Mouse (Mus musculus) frontal cortex, adult (tissue): ENCODE measurements around the gene Higd1b.

Experiments
- ATAC-seq: cut with Nextera tagmentation; 2 replicates; pipeline ENCODE4 v1.9.2; 2017; ENCODE audit warnings: mild to moderate bottlenecking, moderate library complexity, mixed read lengths; ENCODE audit not compliant: low TSS enrichment

Higd1b gene

GRCm38 (mm10) chr11:102838126-102838525 lies 2.5 kb downstream of the Higd1b start:
- ATAC-seq, result no peak

- ATAC-seq, result no peak
Observed at GRCm38 (mm10) chr11:102838616-102839150, 3.0 kb downstream of the Higd1b start.

- no peak for ATAC-seq
Observed at GRCm38 (mm10) chr11:102845926-102846325, 10.3 kb downstream of the Higd1b start.

- no peak; the same call in 1 of the 2 replicates for ATAC-seq
Observed at GRCm38 (mm10) chr11:102851883-102852282, 16.2 kb downstream of the Higd1b start.

GRCm38 (mm10) chr11:102853760-102854159 lies 18.1 kb downstream of the Higd1b start:
- ATAC-seq, result no peak

- ATAC-seq, result no peak
Observed at GRCm38 (mm10) chr11:102855941-102856340, 20.3 kb downstream of the Higd1b start.

- no peak for ATAC-seq
Observed at GRCm38 (mm10) chr11:102858951-102859350, 23.3 kb downstream of the Higd1b start.

GRCm38 (mm10) chr11:102859933-102860332 lies 24.3 kb downstream of the Higd1b start:
- peak; percentile 83 for ATAC-seq

GRCm38 (mm10) chr11:102864272-102864671 lies 28.6 kb downstream of the Higd1b start:
- ATAC-seq, result no peak

GRCm38 (mm10) chr11:102874801-102875334 lies 39.2 kb downstream of the Higd1b start:
- ATAC-seq, result peak; percentile 97

GRCm38 (mm10) chr11:102879558-102879957 lies 43.9 kb downstream of the Higd1b start:
- ATAC-seq, result no peak

GRCm38 (mm10) chr11:102880585-102881313 lies 45.1 kb downstream of the Higd1b start, which contains the start of the genes Eftud2 and Ccdc103:
Eftud2 (minus strand) TSS chr11:102880985.
Ccdc103 (plus strand) TSS chr11:102881204.
- peak; percentile 84 for ATAC-seq

GRCm38 (mm10) chr11:102881314-102882198 lies 45.9 kb downstream of the Higd1b start:
- ATAC-seq, result peak; percentile 45; the same call in 1 of the 2 replicates

GRCm38 (mm10) chr11:102884616-102885219 lies 49.1 kb downstream of the Higd1b start, which contains the start of gene Fam187a:
Fam187a (plus strand) TSS chr11:102885169.
- ATAC-seq, result no peak

- ATAC-seq, result no peak
Observed at GRCm38 (mm10) chr11:102887433-102887832, 51.8 kb downstream of the Higd1b start.
